Mouse (Mus musculus) heart, postnatal 14 days (tissue): ENCODE results near the gene Kitl. TPM values are rescaled to one million over a fixed set of nuclear protein-coding genes. Genes with fewer than 3 reads are reported as not detected.

Experiments used
- DNase-seq, 2 experiments: peaks; one replicate each; pipeline ENCODE4 v3.0.0; 2021 to 2022
- intact Hi-C: fragments of 180-260 bp; cut with DNase I; formaldehyde crosslinking; loops from one replicate; pipeline ENCODE4 v1.15.1; 2025
- total RNA-seq, 2 experiments: library from RNA; stranded (reverse); gene quantifications; 2 replicates each; pipeline ENCODE4 v1.2.3; 2021

Gene Kitl
- total RNA-seq, 2 experiments from 2014 or later, result 109 to 118 TPM

DNA sequence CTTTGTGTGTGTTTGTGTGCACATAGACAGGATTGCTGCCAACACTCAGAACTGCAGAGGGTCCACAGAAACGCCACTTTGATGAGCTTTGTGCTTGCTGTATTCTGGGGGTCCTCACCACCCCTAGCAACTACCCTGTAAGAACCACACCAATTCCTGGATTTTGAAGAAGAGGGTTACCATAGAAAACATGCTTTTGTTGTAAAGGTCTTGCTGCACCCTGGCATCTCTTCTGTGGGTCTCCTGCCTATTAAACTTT lies 7.3 kb downstream of the Kitl start:
- no peak for DNase-seq
- intact Hi-C loops, result no loop called here

- intact Hi-C loops, result no loop called here
- no peak for DNase-seq
These were observed 10.2 kb downstream of the Kitl start for GRCm38 (mm10) chr10:100025665-100026064.

- no peak for DNase-seq
- intact Hi-C loops, result no loop called here
These were observed 11.3 kb downstream of the Kitl start for GRCm38 (mm10) chr10:100026778-100027177.

- no peak for DNase-seq
- intact Hi-C loops, result no loop called here
These were observed 15.0 kb downstream of the Kitl start for GRCm38 (mm10) chr10:100030385-100030784.

DNA sequence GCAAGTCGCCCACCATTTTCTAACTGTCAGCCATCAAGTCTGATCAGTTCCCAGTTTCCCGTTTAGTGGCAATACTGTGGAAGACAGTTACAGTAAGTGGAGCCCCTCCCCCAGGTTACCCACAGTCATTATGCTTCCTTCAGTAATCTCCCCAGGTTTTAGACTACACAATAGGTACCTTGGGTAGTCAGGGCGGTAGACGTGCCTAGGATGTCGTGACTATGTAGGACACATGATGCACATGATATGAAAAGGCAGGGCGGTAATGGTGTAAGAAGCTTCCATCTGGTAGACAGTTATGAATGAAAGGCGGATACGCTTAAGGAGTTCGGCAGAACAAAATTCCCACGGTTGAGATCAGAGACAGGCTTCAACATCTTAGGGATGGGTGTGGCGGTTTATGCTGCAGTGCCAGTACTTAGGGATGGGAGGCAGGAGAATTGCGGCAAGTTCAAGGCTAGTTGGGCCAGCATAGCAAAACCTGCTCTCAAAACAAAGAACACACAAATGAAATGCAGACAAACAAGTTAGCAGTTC lies 15.6 kb downstream of the Kitl start:
- no peak for DNase-seq
- intact Hi-C loops, result no loop called here

DNA sequence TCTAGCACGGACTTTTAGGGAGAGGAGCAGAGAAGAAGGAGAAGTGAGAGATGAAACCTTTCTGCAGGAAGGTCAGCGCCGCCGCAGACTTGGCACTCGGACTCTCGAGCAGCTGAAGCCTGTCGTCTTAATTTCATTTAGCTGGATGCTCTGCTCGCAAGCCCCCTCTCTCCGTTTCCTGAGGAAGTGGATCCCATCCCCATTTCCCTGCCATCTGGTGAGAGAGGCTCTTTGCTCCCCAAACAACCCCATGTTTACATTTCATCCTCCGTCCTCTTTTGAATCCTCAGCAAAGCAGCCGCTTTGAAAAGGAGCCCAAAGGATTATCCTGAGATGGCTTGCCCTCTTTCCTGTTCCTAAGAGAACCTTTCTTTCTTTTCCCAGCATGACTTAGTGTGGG lies 16.2 kb downstream of the Kitl start:
- intact Hi-C loops, result no loop called here
- peak; percentile 22 to 39 for DNase-seq

DNA sequence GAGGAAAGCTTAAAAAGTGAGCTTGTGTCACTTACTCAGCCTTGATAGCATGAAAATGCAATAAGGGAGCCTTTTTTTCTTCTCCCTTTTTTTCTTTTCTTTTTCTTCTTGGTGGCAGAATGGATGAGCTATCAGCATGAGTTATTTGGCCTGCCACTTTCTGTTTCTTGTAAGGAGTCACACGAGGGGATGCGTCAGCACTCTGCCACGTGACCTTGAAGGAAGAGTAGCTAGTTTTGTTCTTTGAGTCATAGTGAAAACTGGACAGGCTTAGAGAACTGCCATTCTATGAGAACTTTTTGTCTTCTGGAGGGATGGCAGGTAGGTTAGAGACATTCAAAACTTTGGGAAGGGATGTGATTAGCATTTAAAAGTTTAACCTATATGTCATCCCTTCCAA lies 17.1 kb downstream of the Kitl start:
- DNase-seq, result no peak
- intact Hi-C loops, result no loop called here

- DNase-seq, result no peak
- intact Hi-C loops, result no loop called here
These were observed 20.6 kb downstream of the Kitl start for GRCm38 (mm10) chr10:100036021-100036420.

DNA sequence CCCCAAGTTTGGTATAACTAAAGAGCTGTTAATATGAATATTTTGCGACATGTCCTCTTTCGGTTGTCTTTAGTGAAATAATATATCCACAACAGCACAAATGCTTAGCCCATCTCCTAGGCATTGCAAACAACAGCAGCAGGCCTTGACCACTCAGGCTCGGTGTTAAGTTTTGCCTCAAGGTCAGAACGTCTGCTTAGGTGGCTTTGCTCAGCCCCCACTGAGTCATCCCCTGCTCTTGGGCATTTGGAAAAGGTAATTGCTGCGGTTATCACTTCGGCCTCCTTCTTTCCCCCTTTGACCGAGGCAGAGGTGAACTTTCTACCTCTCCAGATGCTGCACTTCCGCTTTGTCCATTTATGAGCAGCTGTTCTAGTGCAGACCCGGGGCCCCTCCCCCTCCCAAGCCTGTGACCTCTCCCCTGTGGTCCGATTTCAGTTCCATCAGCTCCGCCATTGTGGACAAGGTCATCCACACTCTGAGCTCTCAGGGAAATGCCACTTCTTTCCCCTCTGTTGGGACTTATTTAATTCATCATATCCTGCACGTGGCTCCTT lies 23.0 kb downstream of the Kitl start:
- no peak for DNase-seq
- intact Hi-C loops, result no loop called here

- intact Hi-C loops, result no loop called here
- no peak for DNase-seq
These were observed 23.6 kb downstream of the Kitl start for GRCm38 (mm10) chr10:100038994-100039393.

- DNase-seq, result no peak
- intact Hi-C loops, result no loop called here
These were observed 28.3 kb downstream of the Kitl start for GRCm38 (mm10) chr10:100043748-100044147.

GRCm38 (mm10) chr10:100044153-100044552 lies 28.7 kb downstream of the Kitl start:
- DNase-seq, result no peak
- intact Hi-C loops, result no loop called here

DNA sequence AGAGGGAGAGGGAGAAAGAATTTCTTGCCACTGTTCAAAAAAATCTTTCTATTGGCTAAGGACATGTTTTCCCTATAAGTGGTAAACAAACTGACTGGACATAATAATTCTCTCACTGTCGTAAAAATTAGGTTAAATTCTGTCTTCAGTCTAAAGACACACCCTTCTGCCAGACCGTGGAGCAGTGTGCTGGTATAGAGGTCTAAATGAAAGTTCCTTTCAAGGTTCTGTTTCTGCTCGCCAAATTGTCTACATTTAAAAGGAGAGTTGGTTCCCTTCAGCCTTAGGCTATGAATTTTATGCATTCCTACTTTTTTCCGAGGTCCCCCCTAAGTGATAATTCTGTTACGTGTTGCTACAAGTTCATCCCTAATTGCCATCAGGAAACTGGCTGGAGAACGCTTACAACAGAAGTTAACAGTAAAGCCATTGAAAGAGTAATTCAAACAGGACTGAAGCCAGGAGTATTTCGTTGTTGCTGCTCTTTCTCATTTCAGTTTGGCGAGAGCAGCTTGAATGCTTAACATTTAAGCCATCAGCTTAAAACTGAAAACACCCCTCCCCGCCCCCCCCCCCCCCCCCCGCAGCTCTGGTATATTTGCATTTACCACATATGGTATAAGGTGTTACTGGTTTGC lies 35.8 kb downstream of the Kitl start:
- intact Hi-C loops, result loop anchor here (5.0 kb wide), 1 partner anchor 34 kb away; the partner anchor contains the start of gene Kitl
- no peak for DNase-seq

DNA sequence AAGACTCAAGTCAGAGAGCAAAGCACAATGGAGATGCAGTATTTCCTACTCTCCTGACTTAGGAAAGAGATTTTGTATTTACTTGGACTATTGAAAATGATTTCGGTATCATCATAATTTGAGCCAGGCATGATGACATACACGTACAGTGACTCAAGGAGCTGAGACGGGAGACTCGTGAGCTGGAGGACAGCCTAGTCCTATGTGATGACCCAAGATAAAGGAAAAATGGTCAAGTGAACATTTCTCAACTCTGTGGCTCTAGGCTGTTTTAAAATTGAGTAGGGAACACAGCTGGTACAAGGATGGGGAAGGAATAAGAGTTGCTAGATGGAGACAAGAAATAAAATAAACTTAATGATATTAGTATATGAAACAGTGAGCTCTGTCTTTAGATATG lies 37.0 kb downstream of the Kitl start:
- intact Hi-C loops, result loop anchor here (5.0 kb wide), 1 partner anchor 35 kb away; the partner anchor contains the start of gene Kitl
- no peak for DNase-seq

- intact Hi-C loops, result loop anchor here (5.0 kb wide), 1 partner anchor 36 kb away; the partner anchor contains the start of gene Kitl
- DNase-seq, result no peak
These were observed 37.5 kb downstream of the Kitl start for GRCm38 (mm10) chr10:100052911-100053310.

DNA sequence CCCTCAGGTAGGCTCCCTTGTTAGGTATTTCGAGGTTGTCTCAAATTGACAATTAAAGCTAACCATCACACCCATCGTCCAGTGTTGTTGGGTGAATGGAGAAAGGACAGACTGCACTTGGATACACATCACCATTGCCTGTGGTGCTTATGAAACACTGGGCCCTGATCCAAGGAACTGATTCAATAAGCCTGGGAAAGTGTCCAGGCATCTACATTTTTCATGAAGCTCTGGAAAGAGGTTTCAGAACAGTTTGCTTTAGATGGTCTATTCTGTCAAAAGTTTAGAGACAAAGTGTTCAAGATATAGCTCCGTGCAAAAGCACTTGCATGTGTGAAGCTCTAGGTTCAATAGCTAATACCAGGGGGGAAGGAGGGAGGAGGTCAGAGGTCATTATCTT lies 38.6 kb downstream of the Kitl start:
- intact Hi-C loops, result loop anchor here (5.0 kb wide), 1 partner anchor 37 kb away; the partner anchor contains the start of gene Kitl
- DNase-seq, result peak; percentile 21 to 39

GRCm38 (mm10) chr10:100055082-100055481 lies 39.7 kb downstream of the Kitl start:
- intact Hi-C loops, result no loop called here
- no peak for DNase-seq

- intact Hi-C loops, result no loop called here
- no peak for DNase-seq
These were observed 41.7 kb downstream of the Kitl start for GRCm38 (mm10) chr10:100057106-100057623.

DNA sequence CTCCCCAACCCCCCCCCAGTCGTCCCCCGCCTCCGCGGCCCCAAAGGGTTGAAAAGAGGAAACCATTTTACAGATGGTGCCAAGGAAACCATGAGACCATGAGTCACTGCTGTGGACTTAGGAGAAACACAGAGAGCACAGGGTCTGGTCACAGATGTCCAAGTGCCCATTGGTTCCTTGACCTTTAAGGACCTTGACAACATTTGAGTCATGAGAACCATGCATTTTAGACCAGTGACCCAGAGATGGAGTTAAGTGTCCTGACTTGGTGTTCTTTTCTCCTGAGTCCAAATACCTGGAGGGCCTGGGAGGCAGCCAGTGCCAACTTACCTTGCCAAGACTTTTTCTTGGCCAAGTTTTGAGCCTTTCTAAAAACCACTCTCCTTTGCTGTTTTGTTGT lies 43.9 kb downstream of the Kitl start:
- intact Hi-C loops, result no loop called here
- no peak for DNase-seq

DNA sequence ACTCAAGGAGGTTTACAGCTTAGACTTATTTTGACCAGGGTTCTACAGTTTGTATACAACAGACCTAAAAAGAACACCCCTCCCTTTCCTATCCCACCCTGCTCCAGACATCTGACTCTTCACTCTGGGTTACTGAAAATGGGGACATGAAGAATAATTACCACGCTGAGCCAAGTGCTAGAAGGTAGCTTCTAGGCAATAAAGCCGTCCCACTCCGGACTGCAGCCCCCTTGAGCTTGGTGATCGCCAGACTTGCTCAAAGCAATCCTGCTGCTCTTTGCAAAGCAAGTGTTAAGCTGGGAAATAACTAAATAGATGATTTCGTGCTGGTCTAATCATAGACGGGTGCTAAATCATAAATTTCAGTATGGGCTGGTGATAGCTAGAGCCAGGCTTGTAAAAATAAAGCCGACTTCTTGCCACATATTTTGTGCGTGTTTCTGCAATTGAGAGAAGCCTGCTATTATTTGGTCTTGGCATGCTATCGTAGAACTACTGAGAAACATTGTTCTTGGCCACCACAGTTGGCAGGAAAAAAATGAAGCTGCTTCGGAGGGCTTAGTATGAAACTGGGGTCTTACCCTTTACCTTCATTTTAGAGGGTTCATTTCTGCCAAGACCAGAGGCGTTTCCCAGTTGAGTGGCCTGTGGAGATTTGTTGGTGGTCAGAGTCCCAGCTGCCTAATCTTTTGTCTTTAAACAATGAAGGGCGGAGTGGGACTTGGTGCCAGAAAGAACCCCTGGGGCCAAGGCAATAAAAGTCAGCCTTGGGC lies 50.3 kb downstream of the Kitl start:
- peak; percentile 22 to 38 for DNase-seq
- intact Hi-C loops, result loop anchor here (2.0 kb wide), 1 partner anchor 15 kb away; no protein-coding TSS in a partner anchor

DNA sequence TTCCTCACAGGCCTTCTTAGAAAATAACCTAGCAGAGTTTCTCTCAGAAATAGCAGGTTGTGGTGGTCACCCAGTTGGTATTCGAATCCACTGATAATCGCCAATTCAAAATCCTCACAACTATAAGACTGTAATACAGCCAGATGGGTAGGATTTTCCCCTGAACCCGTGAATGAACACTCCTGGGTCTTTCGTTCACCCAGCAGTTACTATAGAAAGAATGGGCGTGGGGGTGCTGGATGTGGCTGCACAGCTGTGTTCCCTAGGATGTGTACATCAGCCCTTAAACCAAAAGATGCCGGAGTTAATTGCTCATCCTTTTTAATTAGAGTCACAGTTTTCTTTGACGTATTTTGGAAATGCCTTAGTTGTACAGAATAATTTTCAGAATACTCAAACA lies 50.9 kb downstream of the Kitl start:
- DNase-seq, result no peak
- intact Hi-C loops, result loop anchor here (2.0 kb wide), 1 partner anchor 14 kb away; no protein-coding TSS in a partner anchor
